Mouse (Mus musculus) neural tube, embryonic 11.5 days (tissue): Measurements from ENCODE around the gene Rheb. TPM values are rescaled to one million over a fixed set of nuclear protein-coding genes. Genes with fewer than 3 reads are reported as not detected.
"Not testable (repeated sequence)": the region's sequence is repeated elsewhere in the genome, so short reads cannot be mapped to it uniquely, and the experiment has no call there.

Source experiments
- ATAC-seq: fragments of 200-750 bp; cut with Nextera tagmentation; 2 replicates; pipeline ENCODE4 v1.8.0; 2017; ENCODE audit warnings: moderate number of reproducible peaks, mild to moderate bottlenecking, moderate TSS enrichment, moderate library complexity; ENCODE audit not compliant: insufficient read depth, low FRiP score, low TSS enrichment
- DNase-seq: peaks from one replicate; pipeline ENCODE4 v3.0.0-alpha.2; 2015; ENCODE audit warnings: low spot score
- H3K27ac ChIP-seq: fragments of 300-500 bp; sonication (generic); 2 replicates; pipeline ENCODE4 v1.5.1; 2014; ENCODE audit warnings: low read depth, mild to moderate bottlenecking, low read length
- H3K27me3 ChIP-seq: fragments of 300-500 bp; sonication (generic); 2 replicates; pipeline ENCODE4 v1.6.1; 2014; ENCODE audit warnings: mild to moderate bottlenecking, low read length, mixed read lengths; ENCODE audit not compliant: control insufficient read depth, insufficient read depth
- H3K36me3 ChIP-seq: fragments of 300-500 bp; sonication (generic); 2 replicates; pipeline ENCODE4 v1.6.1; 2014; ENCODE audit warnings: mild to moderate bottlenecking, low read length, moderate library complexity, mixed read lengths; ENCODE audit not compliant: control insufficient read depth, insufficient read depth
- H3K4me1 ChIP-seq: fragments of 300-500 bp; sonication (generic); 2 replicates; pipeline ENCODE4 v1.6.1; 2014; ENCODE audit warnings: low read length, mixed read lengths; ENCODE audit not compliant: control insufficient read depth, insufficient read depth
- H3K4me2 ChIP-seq: fragments of 300-500 bp; sonication (generic); 2 replicates; pipeline ENCODE4 v1.6.1; 2014; ENCODE audit warnings: low read depth, mild to moderate bottlenecking, moderate library complexity
- H3K4me3 ChIP-seq: fragments of 300-500 bp; sonication (generic); 2 replicates; pipeline ENCODE4 v1.5.1; 2014; ENCODE audit warnings: low read depth, low read length
- H3K9ac ChIP-seq: fragments of 300-500 bp; sonication (generic); 2 replicates; pipeline ENCODE4 v1.6.1; 2014; ENCODE audit warnings: mild to moderate bottlenecking, low read length
- H3K9me3 ChIP-seq: fragments of 300-500 bp; sonication (generic); 2 replicates; pipeline ENCODE4 v1.6.1; 2016; ENCODE audit warnings: low read length; ENCODE audit not compliant: control insufficient read depth
- WGBS: fragments of 180-500 bp; shearing (Covaris S2); extraction: QIAGEN DNeasy Blood & Tissue Kit; methylation state at CpG from one replicate; pipeline ENCODE4 v1.1.7; 2014; 5-methylcytosine and 5-hydroxymethylcytosine counted together
- polyA plus RNA-seq: library from polyadenylated mRNA; unstranded; fragments of >200 nt; fragmentation: Nextera tagmentation; extraction: Ambion mirVana; gene quantifications from 2 replicates; pipeline ENCODE4 v1.2.1, GENCODE M21; 2014

Rheb gene
- polyA plus RNA-seq, 1 experiment from 2014 or later, result 175 TPM

DNA sequence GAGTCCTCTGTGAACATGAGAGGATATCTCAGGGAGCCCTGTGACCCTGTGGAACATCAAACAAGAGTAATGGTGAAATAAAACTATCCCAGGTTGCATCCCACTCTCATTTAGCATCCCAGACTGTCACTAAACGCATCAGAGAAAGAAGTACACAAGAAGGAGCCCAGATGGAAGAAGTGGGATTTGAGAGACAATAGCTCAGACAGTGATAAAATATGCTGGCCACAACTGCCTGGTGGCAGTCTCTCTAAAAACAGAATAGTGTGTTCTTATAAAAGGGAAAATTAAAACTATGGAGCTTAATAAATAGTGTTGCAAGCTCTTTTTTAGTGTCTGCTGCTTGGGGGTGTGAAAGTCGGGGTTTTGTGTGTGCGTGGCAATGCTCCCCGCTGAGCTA is 59.5 kb downstream of the Rheb start:
- 75% methylated on average over 4 of the region's 4 CpGs for WGBS
- Histone ChIP-seq H3K36me3 (no peaks in the 10 kb centered on the region), H3K9me3 (no peaks in the 10 kb centered on the region), H3K4me1 (no peaks in the 10 kb centered on the region), H3K4me3 (no peak overlapping the region), H3K9ac (no peak overlapping the region), H3K27me3 (no peaks in the 10 kb centered on the region), H3K4me2 (no peak overlapping the region), H3K27ac (no peak overlapping the region)
- no peak for ATAC-seq
- no peak for DNase-seq

DNA sequence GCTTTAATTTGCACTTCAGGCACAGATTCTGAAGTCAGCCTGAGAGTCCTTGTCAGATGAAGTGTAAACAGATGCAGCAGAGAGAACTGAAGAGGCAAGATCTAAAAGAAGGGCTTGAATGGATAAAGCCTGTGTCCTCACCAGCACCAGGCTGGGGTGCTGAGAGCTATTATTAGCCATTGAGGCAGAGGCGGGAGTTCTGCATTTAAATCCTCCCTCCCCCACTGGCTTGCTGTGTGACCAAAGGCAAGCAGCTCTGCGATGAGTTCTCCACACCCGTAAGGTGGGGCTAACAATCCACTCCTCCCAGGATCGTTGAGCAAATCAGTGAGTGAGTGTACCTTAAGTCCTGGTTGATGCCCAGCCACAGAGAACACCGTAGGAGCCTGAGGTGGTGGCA is 61.4 kb downstream of the Rheb start:
- H3K9ac ChIP-seq, result no peak overlapping the region
- ATAC-seq (no peak), DNase-seq (no peak)
- no peaks in the 10 kb centered on the region for H3K27me3 ChIP-seq
- H3K4me2 ChIP-seq, result no peak overlapping the region
- 27% methylated on average over 5 of the region's 5 CpGs for WGBS
- H3K4me3 ChIP-seq, result no peak overlapping the region
- H3K9me3 ChIP-seq, result no peaks in the 10 kb centered on the region
- no peaks in the 10 kb centered on the region for H3K36me3 ChIP-seq
- no peaks in the 10 kb centered on the region for H3K4me1 ChIP-seq
- no peak overlapping the region for H3K27ac ChIP-seq

- no peak overlapping the region for H3K4me2 ChIP-seq
- no peaks in the 10 kb centered on the region for H3K4me1 ChIP-seq
- H3K9ac ChIP-seq, result no peak overlapping the region
- WGBS, result 53% methylated on average over 15 of the region's 15 CpGs
- no peak overlapping the region for H3K4me3 ChIP-seq
- no peaks in the 10 kb centered on the region for H3K9me3 ChIP-seq
- DNase-seq (no peak), ATAC-seq (no peak)
- no peaks in the 10 kb centered on the region for H3K27me3 ChIP-seq
- no peak overlapping the region for H3K27ac ChIP-seq
- H3K36me3 ChIP-seq, result no peaks in the 10 kb centered on the region
These were observed 62.4 kb downstream of the Rheb start for GRCm38 (mm10) chr5:24779881-24780512.

GRCm38 (mm10) chr5:24779321-24779720 is 63.1 kb downstream of the Rheb start:
- no peak overlapping the region for H3K4me3 ChIP-seq
- H3K9me3 ChIP-seq, result no peaks in the 10 kb centered on the region
- no peak overlapping the region for H3K9ac ChIP-seq
- ATAC-seq (no peak), DNase-seq (no peak)
- H3K4me1 ChIP-seq, result no peaks in the 10 kb centered on the region
- no peak overlapping the region for H3K27ac ChIP-seq
- no peaks in the 10 kb centered on the region for H3K36me3 ChIP-seq
- H3K4me2 ChIP-seq, result no peak overlapping the region
- no peaks in the 10 kb centered on the region for H3K27me3 ChIP-seq

DNA sequence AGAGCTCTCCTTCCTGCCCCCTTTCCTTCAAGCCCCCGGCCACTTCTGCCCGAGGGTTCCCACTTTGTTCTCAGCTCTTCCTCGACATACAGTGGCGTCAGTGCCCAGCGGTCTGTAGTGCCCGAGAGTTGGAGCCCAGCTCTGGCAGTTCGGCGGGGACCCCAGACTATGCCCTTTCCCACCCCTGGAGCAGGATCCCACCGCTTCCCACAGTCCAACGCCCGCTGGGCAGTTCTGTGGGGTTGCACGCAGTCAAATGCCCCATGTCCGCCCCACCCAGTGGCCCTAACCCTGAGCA is 63.6 kb downstream of the Rheb start:
- Histone ChIP-seq H3K9me3 (no peaks in the 10 kb centered on the region), H3K36me3 (no peaks in the 10 kb centered on the region), H3K27me3 (no peaks in the 10 kb centered on the region), H3K27ac (no peak overlapping the region), H3K9ac (no peak overlapping the region), H3K4me3 (no peak overlapping the region), H3K4me1 (no peaks in the 10 kb centered on the region), H3K4me2 (peak overlapping the region; percentile 26; the same call in 1 of the 2 replicates)
- DNase-seq, result no peak
- WGBS, result 41% methylated on average over 13 of the region's 13 CpGs
- ATAC-seq, result no peak

GRCm38 (mm10) chr5:24778082-24778842 is 64.2 kb downstream of the Rheb start:
- no peak overlapping the region for H3K4me3 ChIP-seq
- H3K27ac ChIP-seq, result no peak overlapping the region
- DNase-seq (no peak), ATAC-seq (no peak)
- no peaks in the 10 kb centered on the region for H3K36me3 ChIP-seq
- no peaks in the 10 kb centered on the region for H3K27me3 ChIP-seq
- H3K4me2 ChIP-seq, result peak overlapping the region; percentile 26; the same call in 1 of the 2 replicates
- no peak overlapping the region for H3K9ac ChIP-seq
- H3K4me1 ChIP-seq, result no peaks in the 10 kb centered on the region
- 22% methylated on average over 17 of the region's 17 CpGs for WGBS
- H3K9me3 ChIP-seq, result no peaks in the 10 kb centered on the region

DNA sequence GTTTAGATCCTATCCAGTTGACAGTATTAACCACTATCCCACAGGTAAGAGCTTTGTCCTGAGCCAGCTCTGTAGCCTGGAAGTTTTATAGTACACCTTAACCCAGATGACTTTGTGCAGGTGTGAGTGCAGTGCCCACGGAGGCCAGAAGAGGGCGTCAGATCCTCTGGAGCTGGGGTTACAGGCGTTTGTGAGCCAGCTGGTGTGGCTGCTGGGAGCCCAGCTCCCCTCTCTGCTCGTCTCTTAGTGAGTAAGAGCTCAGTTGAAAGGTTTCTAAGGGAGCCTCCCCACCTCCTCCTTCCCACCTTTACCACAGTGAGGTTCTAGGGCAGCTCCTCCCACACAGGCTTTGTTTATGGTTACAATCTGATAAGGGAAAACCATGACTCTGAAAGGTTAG is 65.7 kb downstream of the Rheb start:
- Histone ChIP-seq H3K9me3 (no peaks in the 10 kb centered on the region), H3K4me1 (no peaks in the 10 kb centered on the region)
- WGBS, result 56% methylated on average over 4 of the region's 4 CpGs

GRCm38 (mm10) chr5:24774549-24774948 is 67.9 kb downstream of the Rheb start:
- not testable (repeated sequence) for H3K4me2 ChIP-seq, H3K4me1 ChIP-seq, ATAC-seq, DNase-seq, H3K4me3 ChIP-seq, H3K27me3 ChIP-seq, H3K9me3 ChIP-seq, H3K36me3 ChIP-seq, H3K9ac ChIP-seq, H3K27ac ChIP-seq
- WGBS, result 94% methylated on average over 16 of the region's 16 CpGs

More for the DNA sequence above, 65.7 kb downstream of the Rheb start:
- Histone ChIP-seq H3K4me2 (no peak overlapping the region), H3K4me3 (no peak overlapping the region), H3K9ac (no peak overlapping the region), H3K36me3 (no peaks in the 10 kb centered on the region), H3K27me3 (no peaks in the 10 kb centered on the region), H3K27ac (no peak overlapping the region)
- DNase-seq, result no peak
- no peak for ATAC-seq

DNA sequence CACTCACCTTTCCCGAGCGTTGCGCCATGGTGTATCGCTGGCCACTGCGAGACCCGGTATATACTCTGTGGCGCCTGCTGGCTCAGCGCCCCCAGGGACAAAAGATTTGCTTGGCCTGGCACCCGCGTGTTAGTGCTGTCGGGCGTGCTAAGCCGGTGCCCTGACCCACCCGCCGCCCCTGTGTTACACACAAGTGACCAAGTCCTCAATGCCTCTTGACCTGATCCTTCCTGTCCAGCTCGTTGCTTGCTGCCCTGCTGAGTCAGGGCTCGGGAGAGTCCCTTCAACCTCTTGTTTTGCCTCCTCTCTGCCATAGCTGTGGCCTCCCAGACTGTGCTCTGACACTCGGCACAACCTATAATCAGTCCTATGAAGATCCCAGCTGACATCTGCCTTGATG is 84.6 kb downstream of the Rheb start, which contains the start of gene Crygn:
Gene Crygn, minus strand, starts transcription at position 193 of the 400 bp plus-strand sequence.
- Histone ChIP-seq H3K4me3 (no peak within 1 kb of the TSS), H3K4me1 (no peaks in the 10 kb centered on the region), H3K27ac (no peak within 1 kb of the TSS), H3K27me3 (no peaks in the 10 kb centered on the region), H3K9me3 (no peaks in the 10 kb centered on the region), H3K36me3 (no peaks in the 10 kb centered on the region), H3K4me2 (no peak within 1 kb of the TSS), H3K9ac (no peak within 1 kb of the TSS)
- DNase-seq (no peak), ATAC-seq (no peak)
- 43% methylated on average over 18 of the region's 18 CpGs for WGBS
